Mouse (Mus musculus) thymus, adult 2 months (tissue): Measurements from ENCODE around the gene Tdgf1.

Experiments
- CTCF ChIP-seq: fragments of 200-500 bp; IDR thresholded peaks from 2 replicates; pipeline ENCODE4 v1.5.1; 2012; ENCODE audit warnings: mild to moderate bottlenecking, control low read depth, low read length, moderate library complexity, borderline replicate concordance; ENCODE audit not compliant: control insufficient read depth, poor library complexity, insufficient read depth; ENCODE audit errors: extremely low read depth
- POLR2A ChIP-seq: fragments of 200-500 bp; IDR thresholded peaks from 2 replicates; pipeline ENCODE4 v1.6.1; 2012; ENCODE audit warnings: mild to moderate bottlenecking, low read length, control low read depth, moderate library complexity; ENCODE audit not compliant: control insufficient read depth, poor library complexity, insufficient read depth; ENCODE audit errors: extremely low read depth

DNA sequence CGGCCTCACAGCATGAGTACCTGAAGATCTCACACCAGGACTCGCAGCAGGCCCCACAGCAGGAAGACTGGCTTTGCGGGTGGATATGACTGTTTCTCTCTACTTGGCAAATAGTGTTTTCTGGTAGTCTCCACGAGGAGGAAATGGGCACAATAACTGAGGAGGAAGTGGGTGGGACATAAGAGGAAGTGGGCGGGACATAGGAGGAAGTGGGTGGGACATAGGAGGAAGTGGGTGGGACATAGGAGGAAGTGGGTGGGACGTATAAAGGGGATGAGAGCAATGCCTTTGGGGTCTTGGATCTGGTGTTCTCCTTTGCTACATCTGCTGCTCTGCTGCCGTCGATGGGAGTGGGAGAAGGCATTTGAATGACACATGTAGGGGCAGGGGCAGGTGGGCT lies 40.0 kb upstream of the Tdgf1 start:
- TF ChIP-seq CTCF (no peak), POLR2A (no peak)
